Mouse (Mus musculus) liver, adult (tissue): ENCODE measurements at regions not wholly inside any gene's neighbourhood (a gene's known extent, or its start where the extent isn't known, plus 50 kb on each side); places are given as distances from the start of the nearest gene placed in this dataset.

Experiments used
- GATA4 ChIP-seq: IDR thresholded peaks from 2 replicates; pipeline ENCODE4 v1.6.1; 2014; ENCODE audit warnings: mild to moderate bottlenecking, low read length; ENCODE audit not compliant: insufficient replicate concordance

DNA sequence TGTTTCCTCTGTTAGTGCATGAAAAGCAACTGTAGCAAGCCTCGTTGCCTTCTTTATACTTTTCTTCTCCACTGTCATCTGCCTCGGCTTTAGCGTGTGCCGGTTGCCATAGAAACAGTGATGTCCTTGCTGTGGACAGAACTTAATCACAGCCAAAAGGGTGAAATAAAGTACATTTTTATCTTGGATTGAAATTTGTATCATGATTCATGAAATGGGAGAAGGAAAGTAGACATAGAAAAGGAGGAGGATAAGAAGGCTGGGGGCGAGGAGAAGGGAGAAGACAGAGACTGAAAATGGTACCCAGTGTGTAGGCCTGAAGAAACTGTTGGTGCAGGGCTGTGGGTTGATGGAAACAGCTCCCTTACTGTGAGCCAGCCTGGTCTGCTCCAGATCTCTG is 130.5 kb upstream of the Tyw5 start:
- TF ChIP-seq GATA4, result no peak

DNA sequence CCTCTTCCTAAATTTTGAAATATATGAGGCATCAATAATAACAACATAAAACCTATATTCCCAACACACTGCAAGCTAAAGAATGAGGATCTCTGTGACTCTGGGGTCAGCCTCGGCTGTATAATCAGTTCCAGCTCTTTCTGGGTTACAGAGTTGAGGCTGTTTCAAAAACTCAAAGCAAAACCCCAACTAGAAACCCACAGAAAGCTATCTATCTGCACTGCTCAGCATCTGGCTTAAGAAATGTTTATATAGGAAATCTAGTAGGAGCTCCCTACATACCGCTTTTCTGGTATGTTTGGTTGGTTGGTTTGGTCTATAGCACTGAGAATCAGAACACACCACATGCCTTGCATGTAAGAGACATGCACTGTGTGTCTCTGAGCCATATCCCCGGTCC is 137.8 kb upstream of the Tyw5 start:
- TF ChIP-seq GATA4, result no peak

DNA sequence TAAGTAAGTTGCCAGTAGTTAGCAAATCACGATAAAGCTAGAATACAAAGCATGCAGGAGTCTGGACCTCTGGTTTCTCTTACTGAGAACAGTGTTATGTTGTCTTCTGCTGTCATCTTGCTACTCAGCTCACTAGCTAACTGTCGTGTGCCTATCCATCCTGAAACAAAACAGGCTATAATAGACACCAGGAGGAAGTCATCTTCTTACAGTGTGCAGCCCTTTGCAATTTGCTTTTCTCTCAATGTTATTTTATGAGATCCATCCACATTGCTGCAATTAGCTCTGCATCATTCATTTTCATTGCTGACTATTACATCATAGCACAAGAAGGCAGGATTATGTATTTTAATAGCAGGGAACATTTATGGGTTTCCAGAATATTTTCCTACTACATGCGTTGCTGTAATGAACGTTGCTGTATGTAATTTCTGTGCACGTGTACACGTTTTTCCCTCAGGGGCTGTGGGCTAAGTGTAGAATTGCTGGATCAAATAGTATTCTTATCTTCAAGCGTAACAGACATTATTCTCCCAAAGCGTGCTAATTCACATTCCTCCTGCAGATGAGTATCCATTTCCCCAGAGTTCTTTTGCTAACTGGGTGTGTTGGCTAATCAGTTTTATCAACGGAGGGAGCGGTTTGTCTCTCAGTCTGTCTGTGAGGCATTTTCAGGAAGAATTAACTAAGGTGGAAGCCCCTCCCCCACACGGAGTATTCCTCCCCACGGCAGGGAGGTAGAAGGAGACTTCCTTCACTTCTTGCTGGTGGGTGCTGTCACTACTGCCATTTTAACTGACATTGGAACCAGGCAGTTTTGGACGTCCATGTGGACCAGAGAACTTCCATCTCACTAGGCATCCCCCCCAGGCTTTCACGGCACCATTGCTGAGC is 139.1 kb upstream of the Tyw5 start:
- no peak for TF ChIP-seq GATA4

DNA sequence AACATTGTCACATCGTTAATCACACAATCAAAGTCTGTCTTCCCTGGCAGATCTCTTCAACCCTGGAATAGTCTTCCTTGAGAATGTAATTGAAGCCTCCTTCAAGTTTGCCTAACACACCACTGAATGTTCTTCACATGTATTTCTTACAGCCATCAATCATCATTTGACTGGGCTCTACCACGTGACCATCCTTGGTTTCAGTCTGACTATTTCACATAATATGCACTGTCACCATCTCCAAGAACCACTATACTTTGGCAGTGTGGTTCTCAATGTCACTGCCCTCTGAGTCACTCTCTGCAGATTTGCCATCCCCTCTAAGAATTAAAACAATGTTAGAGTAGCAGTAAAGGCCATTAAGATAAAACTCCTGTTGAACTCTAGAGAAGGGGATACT is 154.6 kb upstream of the Tyw5 start:
- TF ChIP-seq GATA4, result no peak

DNA sequence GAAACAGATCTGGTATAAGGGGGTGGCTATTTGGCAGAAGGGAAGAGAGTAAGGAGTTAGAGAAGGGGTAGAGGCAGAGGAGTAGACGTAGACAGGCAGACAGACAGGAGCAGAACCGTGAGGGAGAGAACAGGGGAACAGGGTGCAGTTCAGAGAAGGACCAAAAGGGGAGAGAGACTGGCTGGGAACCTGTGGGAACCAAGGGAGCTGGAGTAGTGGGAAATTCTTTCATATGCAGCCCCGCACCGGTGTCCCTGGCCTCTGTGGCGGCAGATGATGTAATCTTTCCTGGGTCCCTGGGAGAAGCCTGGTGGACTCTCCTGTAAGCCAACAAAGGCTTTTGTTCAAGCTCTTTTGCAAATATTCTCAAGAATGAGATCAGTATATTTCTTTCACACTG is 157.8 kb upstream of the Tyw5 start:
- TF ChIP-seq GATA4, result no peak

DNA sequence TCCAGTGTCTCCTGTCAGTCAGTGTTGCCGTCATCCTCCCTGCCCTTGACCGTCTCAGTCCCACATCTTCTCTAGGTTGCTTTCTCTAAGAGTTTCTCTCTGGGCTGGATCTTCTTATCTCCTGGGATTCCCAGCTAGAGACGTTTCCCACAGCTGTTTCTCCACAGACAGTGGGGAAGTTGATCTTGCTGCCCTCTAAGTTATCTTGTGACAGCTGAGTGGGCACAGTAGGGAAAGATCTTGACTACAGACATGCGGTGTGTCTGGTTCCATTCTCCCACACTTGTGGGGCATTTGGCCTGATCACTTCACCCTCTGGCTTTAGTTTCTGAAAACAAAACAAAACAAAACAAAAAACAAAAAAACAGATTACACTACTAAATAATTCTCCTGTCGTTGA is 165.2 kb upstream of the Tyw5 start:
- TF ChIP-seq GATA4, result no peak

DNA sequence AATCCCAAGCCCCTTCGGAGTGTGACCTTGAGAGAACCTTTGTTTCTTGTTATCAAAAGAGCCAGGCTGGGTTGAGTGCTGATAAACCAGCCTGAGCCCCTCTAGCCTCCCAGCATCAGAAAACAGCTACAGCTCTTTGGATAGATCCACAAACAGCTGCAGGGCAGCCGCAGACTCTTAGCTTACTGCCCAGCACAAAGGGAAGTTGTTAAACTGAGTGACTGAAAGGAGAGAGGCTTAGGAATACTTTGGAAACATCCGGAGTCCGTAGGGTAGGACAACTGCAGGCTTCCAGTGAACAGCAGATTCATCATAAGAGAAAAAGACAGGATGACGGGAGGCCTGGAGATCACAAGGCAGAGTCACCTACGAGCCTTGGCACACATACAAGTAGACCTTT is 166.9 kb upstream of the Tyw5 start:
- no peak for TF ChIP-seq GATA4

DNA sequence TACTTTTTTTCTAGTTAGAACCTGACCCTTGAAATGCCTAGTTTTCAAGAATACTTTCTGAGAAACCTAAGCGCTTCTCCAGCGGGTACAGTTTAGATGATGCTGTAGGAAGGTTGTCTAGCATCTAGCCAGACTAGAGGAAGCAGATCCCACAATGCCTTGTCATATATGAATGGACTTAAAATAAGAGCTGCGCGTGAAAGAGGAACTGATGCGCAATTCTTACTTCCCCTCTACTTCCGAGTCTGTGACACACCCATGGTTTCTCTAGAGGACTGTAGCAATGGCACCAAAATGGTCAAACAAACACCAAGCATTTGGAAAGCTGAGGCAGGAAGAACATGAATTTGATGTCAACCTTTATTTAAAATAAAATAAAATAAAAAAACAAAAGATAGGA is 167.6 kb upstream of the Tyw5 start:
- TF ChIP-seq GATA4, result no peak

DNA sequence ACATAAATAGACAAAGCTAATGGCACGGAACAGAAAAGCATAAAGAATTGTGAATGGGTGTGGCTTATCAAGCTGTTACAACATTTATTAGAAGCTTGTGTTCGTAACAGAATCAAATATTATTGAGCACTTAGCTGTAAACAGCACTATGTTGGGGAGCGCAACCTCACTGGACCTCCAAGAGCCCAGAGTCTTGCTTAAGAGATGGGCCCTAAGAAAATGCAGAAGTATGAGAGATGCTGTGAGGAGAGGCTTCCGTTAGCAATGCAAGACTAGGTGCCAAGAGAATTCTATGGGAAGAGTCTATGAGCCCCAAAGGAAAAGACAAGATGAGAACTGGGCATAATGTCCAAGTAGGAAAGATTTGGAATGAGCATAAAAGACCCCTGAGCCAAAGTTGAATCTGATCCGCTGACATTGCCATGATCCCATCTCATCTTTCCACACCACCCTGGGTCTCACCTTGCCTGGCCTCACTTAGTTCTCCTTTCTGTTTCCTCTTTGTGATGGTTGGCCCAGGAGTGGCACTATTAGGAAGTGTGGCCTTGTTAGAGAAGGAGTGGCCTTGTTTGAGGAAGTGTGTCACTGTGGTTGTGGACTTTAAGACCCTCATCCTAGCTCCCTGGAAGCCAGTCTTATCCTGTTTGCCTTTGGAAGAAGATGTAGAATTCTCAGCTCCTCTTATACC is 169.3 kb upstream of the Tyw5 start:
- TF ChIP-seq GATA4, result no peak

DNA sequence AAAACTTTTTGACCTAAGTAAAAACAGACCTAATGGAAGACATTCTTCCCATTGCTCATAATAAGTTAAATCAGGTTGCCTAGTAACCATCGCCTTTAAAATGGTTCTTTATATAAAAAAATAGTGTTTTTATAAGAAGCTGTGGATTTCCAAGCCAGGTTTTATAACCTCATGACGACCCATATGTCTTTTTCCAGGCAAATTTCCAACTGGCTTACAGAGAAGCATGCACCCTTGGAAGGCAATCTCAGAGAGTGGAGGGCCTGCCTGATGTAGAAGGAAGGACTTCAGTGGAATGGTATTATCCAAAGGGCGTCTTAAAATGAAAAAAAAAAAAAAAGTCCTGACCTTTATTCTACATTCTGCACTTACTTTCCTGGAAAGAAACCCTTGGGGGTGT is 172.2 kb upstream of the Tyw5 start:
- TF ChIP-seq GATA4, result no peak

DNA sequence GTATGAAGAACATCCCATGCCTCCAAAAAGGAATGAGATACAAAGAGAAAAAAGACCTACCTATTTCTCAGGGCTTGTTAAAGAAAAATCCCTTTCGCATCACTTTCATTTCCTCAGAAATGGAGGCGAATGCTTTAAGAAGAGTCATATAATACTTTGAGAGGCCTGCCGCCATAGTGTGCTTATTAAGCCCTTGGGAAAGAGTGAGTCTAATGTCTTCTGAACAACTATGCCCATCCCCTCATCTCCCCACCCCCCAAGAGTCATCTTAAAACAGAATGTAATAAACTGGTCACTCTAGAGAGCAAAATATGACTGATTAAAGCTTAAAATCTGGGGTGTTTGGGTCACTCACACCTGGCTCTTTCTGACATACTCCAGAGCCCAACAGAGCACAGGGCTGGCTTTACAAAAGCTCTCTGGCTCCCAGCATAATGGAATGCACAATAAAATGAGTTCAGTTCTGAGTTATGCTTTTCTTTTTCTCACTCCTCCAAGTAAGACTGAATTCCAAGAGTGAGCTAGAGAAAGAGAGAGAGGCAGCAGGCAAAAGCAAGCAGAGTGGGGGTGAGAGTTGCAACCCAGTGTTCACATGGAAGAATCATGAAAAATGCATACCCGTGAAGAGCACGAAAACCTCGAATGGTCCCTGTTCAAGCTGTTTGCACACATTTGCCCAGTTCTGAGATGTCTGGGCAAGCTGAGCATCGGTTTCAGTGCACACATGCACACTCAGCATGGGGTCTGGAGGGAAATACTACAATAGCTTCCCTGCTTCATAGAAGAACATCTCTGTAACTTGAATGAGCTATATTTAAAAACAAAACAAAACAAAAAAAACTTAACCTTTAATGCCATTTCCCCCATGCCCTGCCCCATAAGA is 180.0 kb upstream of the Spats2l start:
- TF ChIP-seq GATA4, result no peak

DNA sequence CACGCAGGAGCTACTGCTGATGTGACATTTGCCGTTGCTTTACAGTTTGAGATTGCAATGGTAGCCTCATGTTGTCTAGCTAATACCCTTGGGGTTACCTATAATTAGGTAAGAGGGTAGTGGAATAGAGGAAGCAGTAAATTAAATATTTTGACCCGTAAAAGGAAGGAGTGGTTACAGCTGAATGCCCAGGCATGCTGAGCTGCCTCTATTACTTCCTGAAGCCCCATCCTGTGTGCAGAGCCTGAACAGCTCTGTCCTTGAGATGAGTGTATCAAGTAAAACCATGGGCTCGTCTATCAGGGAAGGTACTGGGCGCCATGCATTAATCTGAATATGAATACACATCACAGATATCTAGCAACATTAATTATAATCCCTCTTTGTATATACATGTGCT is 179.1 kb upstream of the Spats2l start:
- TF ChIP-seq GATA4, result no peak

DNA sequence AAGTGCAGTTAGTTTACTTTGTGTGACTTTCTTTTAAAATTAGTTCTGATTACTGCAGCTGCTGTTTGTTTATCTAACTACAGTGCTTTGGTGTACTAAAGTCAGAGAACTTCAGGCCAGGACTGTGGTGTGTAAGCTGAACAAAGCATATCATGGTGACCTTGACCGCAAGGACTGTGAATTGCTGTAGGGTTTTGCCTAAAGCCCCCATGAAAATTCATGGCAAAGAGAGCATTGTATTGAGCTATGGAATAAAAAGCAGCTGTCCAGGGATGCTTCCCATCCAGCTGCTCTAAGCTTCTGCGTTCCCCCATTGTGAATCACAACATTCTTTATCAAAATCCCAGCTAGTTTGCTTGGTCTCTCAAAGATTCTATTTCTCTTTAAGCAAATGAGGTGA is 173.0 kb upstream of the Spats2l start:
- TF ChIP-seq GATA4, result no peak

DNA sequence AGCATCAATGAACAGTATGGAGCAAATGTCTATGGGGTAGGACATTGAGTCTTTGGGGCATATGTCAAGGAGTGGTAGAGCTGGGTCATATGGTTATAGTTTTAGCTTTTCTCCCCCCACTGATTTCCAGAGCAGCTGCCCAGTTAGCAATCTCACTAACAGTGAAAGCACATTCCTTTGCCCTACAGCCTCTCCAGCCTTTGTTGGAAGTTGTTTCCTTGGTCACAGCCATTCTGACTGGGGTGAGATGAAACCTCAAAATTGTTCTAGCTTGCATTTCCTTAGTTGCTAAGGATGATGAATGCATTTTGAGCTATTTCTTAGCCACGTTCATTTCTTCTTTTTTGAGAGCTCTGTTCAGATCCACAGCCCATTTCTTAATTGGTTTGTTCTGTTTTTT is 168.4 kb upstream of the Spats2l start:
- no peak for TF ChIP-seq GATA4

DNA sequence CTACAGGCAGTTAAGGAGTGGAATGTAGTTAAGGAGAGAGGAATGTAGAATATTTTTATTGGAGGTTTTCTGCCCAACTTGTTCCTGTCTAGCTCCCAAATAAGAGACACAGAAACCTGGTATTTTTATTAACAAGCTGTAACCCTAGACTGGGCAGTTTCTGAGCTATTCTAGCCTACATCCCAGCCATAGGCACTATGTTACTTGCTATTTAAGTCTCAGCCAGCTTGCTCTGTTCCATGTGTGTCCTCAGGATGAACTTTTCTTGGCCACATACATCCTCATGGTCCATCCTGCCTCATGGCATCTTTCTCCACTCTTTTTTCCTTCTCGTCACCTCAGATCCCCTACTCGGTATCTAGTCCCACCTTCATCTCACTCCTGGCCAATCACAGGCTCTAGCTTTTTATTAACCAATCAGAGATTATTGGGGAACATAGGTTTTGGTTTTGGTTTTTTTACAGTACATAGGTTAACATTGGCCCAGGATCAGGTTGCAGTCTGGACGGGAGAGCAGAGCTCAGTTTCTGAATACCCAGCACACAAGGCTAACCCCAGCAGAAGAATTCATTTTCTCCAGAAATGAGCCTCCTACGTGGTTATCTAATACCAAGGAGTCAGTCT is 167.8 kb upstream of the Spats2l start:
- TF ChIP-seq GATA4, result no peak
